Mouse (Mus musculus) retina, adult 2 months (tissue): ENCODE measurements around the gene Nfib.

Source experiments
- DNase-seq: peaks from one replicate; pipeline ENCODE4 v3.0.0-alpha.2; 2012; ENCODE audit warnings: low read depth, low spot score

Nfib gene

GRCm38 (mm10) chr4:82704841-82705794 lies at the start of gene Nfib:
TSS of gene Nfib (minus strand) at chr4:82705750.
- no peak for DNase-seq

- DNase-seq, result no peak
These were observed 30.2 kb upstream of the Nfib start for GRCm38 (mm10) chr4:82735764-82736163.

- no peak for DNase-seq
These were observed 29.4 kb upstream of the Nfib start for GRCm38 (mm10) chr4:82734765-82735481.

GRCm38 (mm10) chr4:82734348-82734747 lies 28.8 kb upstream of the Nfib start:
- DNase-seq, result no peak

- no peak for DNase-seq
These were observed 28.1 kb upstream of the Nfib start for GRCm38 (mm10) chr4:82733636-82734035.

GRCm38 (mm10) chr4:82730248-82730887 lies 24.8 kb upstream of the Nfib start:
- no peak for DNase-seq

- DNase-seq, result no peak
These were observed 18.5 kb upstream of the Nfib start for GRCm38 (mm10) chr4:82724058-82724457.

GRCm38 (mm10) chr4:82723048-82723447 lies 17.5 kb upstream of the Nfib start:
- DNase-seq, result no peak

- DNase-seq, result no peak
These were observed 10.3 kb upstream of the Nfib start for GRCm38 (mm10) chr4:82715833-82716232.

- DNase-seq, result no peak
These were observed 6.2 kb upstream of the Nfib start for GRCm38 (mm10) chr4:82711611-82712295.

- DNase-seq, result no peak
These were observed 4.1 kb upstream of the Nfib start for GRCm38 (mm10) chr4:82709666-82710065.

GRCm38 (mm10) chr4:82706012-82706411 lies 462 bp upstream of the Nfib start:
- DNase-seq, result no peak

GRCm38 (mm10) chr4:82704079-82704830 lies 1.3 kb downstream of the Nfib start:
- no peak for DNase-seq

- DNase-seq, result no peak
These were observed 2.7 kb downstream of the Nfib start for GRCm38 (mm10) chr4:82702808-82703207.

GRCm38 (mm10) chr4:82699504-82699903 lies 6.0 kb downstream of the Nfib start:
- no peak for DNase-seq

GRCm38 (mm10) chr4:82698616-82699015 lies 6.9 kb downstream of the Nfib start:
- DNase-seq, result no peak

GRCm38 (mm10) chr4:82697151-82697550 lies 8.4 kb downstream of the Nfib start:
- no peak for DNase-seq

GRCm38 (mm10) chr4:82695760-82696501 lies 9.6 kb downstream of the Nfib start:
- no peak for DNase-seq

GRCm38 (mm10) chr4:82692009-82692326 lies 13.6 kb downstream of the Nfib start:
- no peak for DNase-seq
